Mouse (Mus musculus) hindbrain, embryonic 14.5 days (tissue): ENCODE measurements around the gene Slc35g3. TPM values are rescaled to one million over a fixed set of nuclear protein-coding genes. Genes with fewer than 3 reads are reported as not detected.

Experiments used
- ATAC-seq: fragments of 200-750 bp; cut with Nextera tagmentation; 2 replicates; pipeline ENCODE4 v1.8.0; 2017; ENCODE audit warnings: moderate number of reproducible peaks, mild to moderate bottlenecking, moderate TSS enrichment, moderate library complexity; ENCODE audit not compliant: low FRiP score
- DNase-seq: peaks from one replicate; pipeline ENCODE4 v3.0.0-alpha.2; 2015; ENCODE audit warnings: low spot score
- H3K27ac ChIP-seq: fragments of 300-500 bp; sonication (generic); 2 replicates; pipeline ENCODE4 v1.5.1; 2014; ENCODE audit warnings: mild to moderate bottlenecking, moderate library complexity
- H3K27me3 ChIP-seq: fragments of 300-500 bp; sonication (generic); 2 replicates; pipeline ENCODE4 v1.6.1; 2014; ENCODE audit warnings: mild to moderate bottlenecking, low read length, mixed read lengths; ENCODE audit not compliant: control insufficient read depth, insufficient read depth
- H3K36me3 ChIP-seq: fragments of 300-500 bp; sonication (generic); replicated peaks from 2 replicates; pipeline ENCODE4 v1.6.1; 2014; ENCODE audit not compliant: control insufficient read depth, insufficient read depth
- H3K4me1 ChIP-seq: fragments of 300-500 bp; sonication (generic); replicated peaks from 2 replicates; pipeline ENCODE4 v1.6.1; 2014; ENCODE audit warnings: antibody characterized with exemption, low read length, mixed read lengths; ENCODE audit not compliant: control insufficient read depth, insufficient read depth
- H3K4me2 ChIP-seq: fragments of 300-500 bp; sonication (generic); replicated peaks from 2 replicates; pipeline ENCODE4 v1.6.1; 2014; ENCODE audit warnings: mild to moderate bottlenecking, moderate library complexity
- H3K4me3 ChIP-seq: fragments of 300-500 bp; sonication (generic); replicated peaks from 2 replicates; pipeline ENCODE4 v1.5.1; 2014; ENCODE audit warnings: mild to moderate bottlenecking, low read length
- H3K9ac ChIP-seq: fragments of 300-500 bp; sonication (generic); 2 replicates; pipeline ENCODE4 v1.6.1; 2014
- H3K9me3 ChIP-seq: fragments of 300-500 bp; sonication (generic); 2 replicates; pipeline ENCODE4 v1.6.1; 2016; ENCODE audit warnings: low read length; ENCODE audit not compliant: control insufficient read depth
- WGBS: fragments of 180-500 bp; shearing (Covaris S2); extraction: QIAGEN DNeasy Blood & Tissue Kit; methylation state at CpG from one replicate; pipeline ENCODE4 v1.1.7; 2014; 5-methylcytosine and 5-hydroxymethylcytosine counted together
- polyA plus RNA-seq: library from polyadenylated mRNA; unstranded; fragments of >200 nt; fragmentation: Nextera tagmentation; extraction: Ambion mirVana; gene quantifications from 2 replicates; pipeline ENCODE4 v1.2.1, GENCODE M21; 2014

Slc35g3 gene
- polyA plus RNA-seq, 1 experiment from 2014 or later = 0.39 TPM

GRCm38 (mm10) chr11:69714636-69715329 is 47.0 kb downstream of the Slc35g3 start:
- no peaks in the 10 kb centered on the region for H3K36me3 ChIP-seq
- no peak for DNase-seq
- no peak for ATAC-seq
- no peak overlapping the region for H3K9ac ChIP-seq
- 0 out of 2 replicates have a peak, but pooled peaks cover 3% of the 10 kb centered on the region for H3K4me1 ChIP-seq
- H3K9me3 ChIP-seq = no peaks in the 10 kb centered on the region
- no peak overlapping the region for H3K4me2 ChIP-seq
- H3K27me3 ChIP-seq = no peaks in the 10 kb centered on the region
- no peak overlapping the region for H3K4me3 ChIP-seq
- WGBS = 75% methylated on average over 18 of the region's 18 CpGs
- no peak overlapping the region for H3K27ac ChIP-seq

- H3K4me3 ChIP-seq = no peak overlapping the region
- H3K4me1 ChIP-seq = no peaks in the 10 kb centered on the region
- WGBS = 79% methylated on average over 20 of the region's 20 CpGs
- no peak for DNase-seq
- H3K36me3 ChIP-seq = no peaks in the 10 kb centered on the region
- H3K9ac ChIP-seq = no peak overlapping the region
- no peak overlapping the region for H3K27ac ChIP-seq
- H3K4me2 ChIP-seq = no peak overlapping the region
- H3K9me3 ChIP-seq = no peaks in the 10 kb centered on the region
- no peaks in the 10 kb centered on the region for H3K27me3 ChIP-seq
- no peak for ATAC-seq
These were observed 48.7 kb downstream of the Slc35g3 start for GRCm38 (mm10) chr11:69712954-69713672.

GRCm38 (mm10) chr11:69711082-69711481 is 50.7 kb downstream of the Slc35g3 start:
- Histone ChIP-seq H3K9ac (no peak overlapping the region), H3K4me1 (no peaks in the 10 kb centered on the region), H3K4me3 (no peak overlapping the region), H3K9me3 (no peaks in the 10 kb centered on the region), H3K27me3 (no peaks in the 10 kb centered on the region), H3K4me2 (no peak overlapping the region), H3K27ac (no peak overlapping the region), H3K36me3 (no peaks in the 10 kb centered on the region)
- ATAC-seq = no peak
- no peak for DNase-seq
- WGBS = 91% methylated on average over 2 of the region's 2 CpGs

- WGBS = 71% methylated on average over 3 of the region's 3 CpGs
- no peak overlapping the region for H3K4me3 ChIP-seq
- H3K36me3 ChIP-seq = no peaks in the 10 kb centered on the region
- no peaks in the 10 kb centered on the region for H3K27me3 ChIP-seq
- H3K9me3 ChIP-seq = no peaks in the 10 kb centered on the region
- H3K4me2 ChIP-seq = no peak overlapping the region
- H3K9ac ChIP-seq = no peak overlapping the region
- no peak overlapping the region for H3K27ac ChIP-seq
- DNase-seq = no peak
- ATAC-seq = no peak
- H3K4me1 ChIP-seq = no peaks in the 10 kb centered on the region
These were observed 51.3 kb downstream of the Slc35g3 start for GRCm38 (mm10) chr11:69710470-69710869.

Other genes with a start within 250 kb of the Slc35g3 start
- gene Dnah2, start 212.9 kb downstream of the Slc35g3 start, polyA plus RNA-seq = 4.8 and 4.9 TPM in 2 replicates
- gene Efnb3, start 201.8 kb downstream of the Slc35g3 start, polyA plus RNA-seq = 39.9 and 40.8 TPM in 2 replicates
- 15.6 and 16.8 TPM in 2 replicates for gene Wrap53, start 181.7 kb downstream of the Slc35g3 start, polyA plus RNA-seq
- gene Trp53, start 181.6 kb downstream of the Slc35g3 start, polyA plus RNA-seq = 55.7 TPM in 2 replicates
- gene Atp1b2, start 156.0 kb downstream of the Slc35g3 start, polyA plus RNA-seq = 72.1 and 94.2 TPM in 2 replicates
- gene Shbg, start 144.1 kb downstream of the Slc35g3 start, polyA plus RNA-seq = not detected in 2 replicates
- 16.9 and 24.5 TPM in 2 replicates for gene Sat2, start 139.9 kb downstream of the Slc35g3 start, polyA plus RNA-seq
- 27.9 and 35.1 TPM in 2 replicates for gene Fxr2, start 129.0 kb downstream of the Slc35g3 start, polyA plus RNA-seq
- not detected in 2 replicates for gene Sox15, start 106.7 kb downstream of the Slc35g3 start, polyA plus RNA-seq
- gene Mpdu1, start 99.3 kb downstream of the Slc35g3 start, polyA plus RNA-seq = 47.4 and 63.7 TPM in 2 replicates
- gene Cd68, start 95.8 kb downstream of the Slc35g3 start, polyA plus RNA-seq = 8.0 and 10.3 TPM in 2 replicates
- 559 and 579 TPM in 2 replicates for gene Eif4a1, start 89.5 kb downstream of the Slc35g3 start, polyA plus RNA-seq
- 96.2 and 99.2 TPM in 2 replicates for gene Senp3, start 79.9 kb downstream of the Slc35g3 start, polyA plus RNA-seq
- gene Tnfsf13, start 76.2 kb downstream of the Slc35g3 start, polyA plus RNA-seq = 0.20 and 0.55 TPM in 2 replicates
- gene Tnfsf12, start 66.1 kb downstream of the Slc35g3 start, polyA plus RNA-seq = 4.2 and 5.0 TPM in 2 replicates
- 1.1 and 2.6 TPM in 2 replicates for gene Tnfsfm13, start 65.9 kb downstream of the Slc35g3 start, polyA plus RNA-seq
- 24.3 and 26.9 TPM in 2 replicates for gene Polr2a, start 3.3 kb downstream of the Slc35g3 start, polyA plus RNA-seq
- 4.6 TPM in 2 replicates for gene Zbtb4, start 3.9 kb upstream of the Slc35g3 start, polyA plus RNA-seq
- 1.4 and 1.6 TPM in 2 replicates for gene Chrnb1, start 34.0 kb upstream of the Slc35g3 start, polyA plus RNA-seq
- gene Fgf11, start 39.9 kb upstream of the Slc35g3 start, polyA plus RNA-seq = 4.3 TPM in 2 replicates
- 0.90 and 1.9 TPM in 2 replicates for gene Tmem102, start 43.7 kb upstream of the Slc35g3 start, polyA plus RNA-seq
- not detected in 2 replicates for gene Gm39566, start 53.3 kb upstream of the Slc35g3 start, polyA plus RNA-seq
- gene Spem2, start 56.5 kb upstream of the Slc35g3 start, polyA plus RNA-seq = not detected in 2 replicates
- 0.40 and 0.44 TPM in 2 replicates for gene Spem1, start 60.2 kb upstream of the Slc35g3 start, polyA plus RNA-seq
- gene Nlgn2, start 75.8 kb upstream of the Slc35g3 start, polyA plus RNA-seq = 22.3 and 24.7 TPM in 2 replicates
- 321 and 409 TPM in 2 replicates for gene Tmem256, start 76.5 kb upstream of the Slc35g3 start, polyA plus RNA-seq
- gene Plscr3, start 84.4 kb upstream of the Slc35g3 start, polyA plus RNA-seq = 39.3 and 39.8 TPM in 2 replicates
- gene Tnk1, start 96.8 kb upstream of the Slc35g3 start, polyA plus RNA-seq = not detected in 2 replicates
- gene Tmem95, start 116.0 kb upstream of the Slc35g3 start, polyA plus RNA-seq = not detected in 2 replicates
- gene Kctd11, start 119.4 kb upstream of the Slc35g3 start, polyA plus RNA-seq = 2.2 and 2.3 TPM in 2 replicates
- 0.20 and 0.33 TPM in 2 replicates for gene Acap1, start 133.6 kb upstream of the Slc35g3 start, polyA plus RNA-seq
- 5.4 and 7.6 TPM in 2 replicates for gene 2810408A11Rik, start 139.0 kb upstream of the Slc35g3 start, polyA plus RNA-seq
- 25.6 and 28.1 TPM in 2 replicates for gene Neurl4, start 139.1 kb upstream of the Slc35g3 start, polyA plus RNA-seq
- gene Gps2, start 151.9 kb upstream of the Slc35g3 start, polyA plus RNA-seq = 50.4 and 56.5 TPM in 2 replicates
- gene Eif5a, start 160.0 kb upstream of the Slc35g3 start, polyA plus RNA-seq = 1,061 and 1,077 TPM in 2 replicates
- 7.1 and 7.3 TPM in 2 replicates for gene Ybx2, start 173.8 kb upstream of the Slc35g3 start, polyA plus RNA-seq
- 2.2 and 2.3 TPM in 2 replicates for gene Slc2a4, start 186.2 kb upstream of the Slc35g3 start, polyA plus RNA-seq
- gene Cldn7, start 202.8 kb upstream of the Slc35g3 start, polyA plus RNA-seq = 0.32 and 0.47 TPM in 2 replicates
- 25.5 and 29.4 TPM in 2 replicates for gene Ctdnep1, start 219.2 kb upstream of the Slc35g3 start, polyA plus RNA-seq
- 168 and 169 TPM in 2 replicates for gene Elp5, start 220.5 kb upstream of the Slc35g3 start, polyA plus RNA-seq
- 624 and 628 TPM in 2 replicates for gene Gabarap, start 229.2 kb upstream of the Slc35g3 start, polyA plus RNA-seq
- gene Phf23, start 233.8 kb upstream of the Slc35g3 start, polyA plus RNA-seq = 38.0 and 38.4 TPM in 2 replicates
- gene Dvl2, start 238.6 kb upstream of the Slc35g3 start, polyA plus RNA-seq = 17.9 and 20.9 TPM in 2 replicates